Mouse (Mus musculus): Measurements from ENCODE around the gene Cactin.

Cactin gene

GRCm38 (mm10) chr10:81320550-81321347 lies at the start of gene Cactin:
Gene Cactin, plus strand, starts transcription at chr10:81321103.
- DNase-seq, result peak; percentile 100

GRCm38 (mm10) chr10:81272356-81272755 lies 48.5 kb upstream of the Cactin start:
- DNase-seq, result no peak

- no peak for DNase-seq
Observed at GRCm38 (mm10) chr10:81273842-81274241, 47.1 kb upstream of the Cactin start.

- DNase-seq, result no peak
Observed at GRCm38 (mm10) chr10:81277676-81278075, 43.2 kb upstream of the Cactin start.

GRCm38 (mm10) chr10:81279496-81279895 lies 41.4 kb upstream of the Cactin start:
- no peak for DNase-seq

GRCm38 (mm10) chr10:81284189-81284588 lies 36.7 kb upstream of the Cactin start:
- no peak for DNase-seq

GRCm38 (mm10) chr10:81284719-81285118 lies 36.2 kb upstream of the Cactin start:
- DNase-seq, result no peak

GRCm38 (mm10) chr10:81285694-81286450 lies 35.0 kb upstream of the Cactin start:
- peak; percentile 89 for DNase-seq

GRCm38 (mm10) chr10:81286586-81286985 lies 34.3 kb upstream of the Cactin start:
- peak; percentile 54 for DNase-seq

GRCm38 (mm10) chr10:81287513-81288157 lies 33.3 kb upstream of the Cactin start:
- DNase-seq, result peak; percentile 79

- DNase-seq, result peak; percentile 56
Observed at GRCm38 (mm10) chr10:81288601-81289000, 32.3 kb upstream of the Cactin start.

- peak; percentile 67 for DNase-seq
Observed at GRCm38 (mm10) chr10:81289278-81289677, 31.6 kb upstream of the Cactin start.

GRCm38 (mm10) chr10:81289811-81290210 lies 31.1 kb upstream of the Cactin start:
- DNase-seq, result no peak

- DNase-seq, result no peak
Observed at GRCm38 (mm10) chr10:81290698-81291460, 30.0 kb upstream of the Cactin start.

GRCm38 (mm10) chr10:81291511-81292104 lies 29.3 kb upstream of the Cactin start, which contains the start of gene Tjp3:
Gene Tjp3, minus strand, starts transcription at chr10:81291581.
- DNase-seq, result no peak

GRCm38 (mm10) chr10:81292554-81293333 lies 28.2 kb upstream of the Cactin start, which contains the start of gene Pip5k1c:
Gene Pip5k1c, plus strand, starts transcription at chr10:81292963.
- peak; percentile 100 for DNase-seq

- DNase-seq, result no peak
Observed at GRCm38 (mm10) chr10:81293334-81294030, 27.4 kb upstream of the Cactin start.

GRCm38 (mm10) chr10:81294442-81294841 lies 26.5 kb upstream of the Cactin start:
- DNase-seq, result no peak

GRCm38 (mm10) chr10:81295185-81295584 lies 25.7 kb upstream of the Cactin start:
- DNase-seq, result no peak

- no peak for DNase-seq
Observed at GRCm38 (mm10) chr10:81297246-81297645, 23.7 kb upstream of the Cactin start.

- DNase-seq, result peak; percentile 45
Observed at GRCm38 (mm10) chr10:81297845-81298244, 23.1 kb upstream of the Cactin start.

All from liver (tissue).